Mouse (Mus musculus) heart, embryonic 13.5 days (tissue): Measurements from ENCODE around the gene Klhl7. TPM values are rescaled to one million over a fixed set of nuclear protein-coding genes. Genes with fewer than 3 reads are reported as not detected.

Experiments used
- ATAC-seq: fragments of 200-750 bp; cut with Nextera tagmentation; 2 replicates; pipeline ENCODE4 v1.8.0; 2017; ENCODE audit warnings: moderate TSS enrichment; ENCODE audit not compliant: insufficient number of reproducible peaks, low FRiP score, low TSS enrichment; ENCODE audit errors: extremely low read depth
- H3K27ac ChIP-seq: fragments of 300-500 bp; sonication (generic); replicated peaks from 2 replicates; pipeline ENCODE4 v1.5.1; 2015; ENCODE audit warnings: moderate library complexity, mild to moderate bottlenecking, inconsistent platforms
- H3K27me3 ChIP-seq: fragments of 300-500 bp; sonication (generic); replicated peaks from 2 replicates; pipeline ENCODE4 v1.6.1; 2015; ENCODE audit warnings: mild to moderate bottlenecking, inconsistent platforms
- H3K36me3 ChIP-seq: fragments of 300-500 bp; sonication (generic); 2 replicates; pipeline ENCODE4 v1.6.1; 2015; ENCODE audit warnings: mild to moderate bottlenecking, inconsistent platforms
- H3K4me1 ChIP-seq: fragments of 300-500 bp; sonication (generic); 2 replicates; pipeline ENCODE4 v1.6.1; 2015; ENCODE audit warnings: inconsistent platforms
- H3K4me2 ChIP-seq: fragments of 300-500 bp; sonication (generic); 2 replicates; pipeline ENCODE4 v1.6.1; 2015; ENCODE audit warnings: inconsistent platforms, mild to moderate bottlenecking, moderate library complexity
- H3K4me3 ChIP-seq: fragments of 300-500 bp; sonication (generic); 2 replicates; pipeline ENCODE4 v1.5.1; 2015; ENCODE audit warnings: moderate library complexity, mild to moderate bottlenecking, inconsistent platforms
- H3K9ac ChIP-seq: fragments of 300-500 bp; sonication (generic); 2 replicates; pipeline ENCODE4 v1.6.1; 2015; ENCODE audit warnings: inconsistent platforms, mild to moderate bottlenecking, moderate library complexity
- H3K9me3 ChIP-seq: fragments of 300-500 bp; sonication (generic); 2 replicates; pipeline ENCODE4 v1.6.1; 2016; ENCODE audit warnings: inconsistent platforms
- WGBS: fragments of 180-500 bp; shearing (Covaris S2); methylation state at CpG from one replicate; pipeline ENCODE4 v1.1.7; 2015; ENCODE audit warnings: mixed read lengths; 5-methylcytosine and 5-hydroxymethylcytosine counted together
- polyA plus RNA-seq: library from polyadenylated mRNA; unstranded; fragments of >200 nt; fragmentation: Nextera tagmentation; extraction: Ambion mirVana; gene quantifications from 2 replicates; pipeline ENCODE4 v1.2.1, GENCODE M21; 2015

Gene Klhl7
- polyA plus RNA-seq, 1 experiment from 2014 or later: 39.5 TPM

DNA sequence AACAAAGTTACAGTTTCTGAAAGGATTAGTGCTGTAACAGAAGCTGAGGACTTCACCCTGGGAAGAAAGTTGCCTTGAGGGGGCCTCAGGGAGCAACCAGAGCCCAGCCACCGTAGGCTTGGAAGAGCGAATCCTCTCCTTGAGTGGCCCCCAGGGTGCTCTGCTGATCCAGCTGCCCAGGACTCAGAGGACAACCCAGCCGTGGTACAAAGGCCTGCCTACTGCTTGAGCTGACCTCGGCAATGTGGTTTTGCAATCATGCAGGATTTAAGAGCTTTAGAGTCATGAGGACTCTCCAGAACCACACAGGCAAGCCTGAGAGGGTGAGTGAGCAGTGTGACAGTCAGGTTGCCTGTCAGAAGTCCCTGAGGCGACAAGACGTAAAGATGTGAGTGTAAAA, 28.4 kb upstream of the Klhl7 start:
- Histone ChIP-seq H3K9ac (no peak overlapping the region), H3K4me1 (peaks cover 9% of the 10 kb centered on the region), H3K36me3 (no peaks in the 10 kb centered on the region), H3K27me3 (no peaks in the 10 kb centered on the region), H3K9me3 (no peaks in the 10 kb centered on the region), H3K4me2 (no peak overlapping the region), H3K4me3 (no peak overlapping the region), H3K27ac (peak overlapping the region; percentile 63)
- WGBS: 53% methylated on average over 6 of the region's 6 CpGs
- ATAC-seq: no peak

DNA sequence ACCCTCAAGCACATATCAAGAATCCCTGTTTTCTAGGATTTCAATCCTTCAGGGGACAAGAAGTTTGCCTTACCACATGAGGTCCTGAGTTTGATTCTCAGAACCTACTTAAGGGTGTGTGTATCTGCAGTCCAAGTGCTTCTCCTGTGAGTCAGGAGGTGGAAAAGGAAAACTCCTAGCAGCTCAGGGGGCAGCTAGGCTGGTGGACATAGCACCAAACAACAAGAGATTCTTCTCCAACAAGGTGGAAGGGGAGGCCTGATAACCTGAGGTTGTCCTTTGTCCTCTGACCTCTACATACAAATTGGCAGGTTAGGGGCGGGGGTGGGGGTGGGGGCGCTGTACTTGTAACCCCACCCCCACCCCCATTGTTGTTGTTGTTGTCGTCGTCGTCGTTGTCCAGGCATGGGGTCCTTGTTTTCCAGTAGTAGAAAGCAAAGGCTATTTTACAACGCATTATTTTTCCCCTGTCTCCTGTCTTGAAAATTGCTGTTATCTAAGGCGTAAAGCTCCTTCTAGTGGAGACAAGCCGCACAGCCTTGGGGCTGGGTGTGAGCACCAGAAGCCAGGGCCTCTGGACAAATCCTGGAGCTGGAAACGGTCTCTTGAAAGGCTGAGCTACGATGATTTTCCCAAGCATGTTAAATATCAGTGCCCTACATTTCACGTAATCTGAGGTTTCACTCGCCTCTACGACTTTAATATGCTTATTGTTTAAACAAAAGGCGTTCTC, 23.3 kb upstream of the Klhl7 start:
- H3K9me3 ChIP-seq: no peaks in the 10 kb centered on the region
- peak overlapping the region; percentile 60 for H3K4me2 ChIP-seq
- H3K9ac ChIP-seq: peak overlapping the region; percentile 70
- ATAC-seq: peak; percentile 61; the same call in 1 of the 2 replicates
- peak overlapping the region; percentile 34 for H3K27ac ChIP-seq
- WGBS: 2% methylated on average over 14 of the region's 15 CpGs
- peaks cover 5% of the 10 kb centered on the region for H3K4me1 ChIP-seq
- no peaks in the 10 kb centered on the region for H3K27me3 ChIP-seq
- H3K36me3 ChIP-seq: no peaks in the 10 kb centered on the region
- H3K4me3 ChIP-seq: peak overlapping the region; percentile 46

DNA sequence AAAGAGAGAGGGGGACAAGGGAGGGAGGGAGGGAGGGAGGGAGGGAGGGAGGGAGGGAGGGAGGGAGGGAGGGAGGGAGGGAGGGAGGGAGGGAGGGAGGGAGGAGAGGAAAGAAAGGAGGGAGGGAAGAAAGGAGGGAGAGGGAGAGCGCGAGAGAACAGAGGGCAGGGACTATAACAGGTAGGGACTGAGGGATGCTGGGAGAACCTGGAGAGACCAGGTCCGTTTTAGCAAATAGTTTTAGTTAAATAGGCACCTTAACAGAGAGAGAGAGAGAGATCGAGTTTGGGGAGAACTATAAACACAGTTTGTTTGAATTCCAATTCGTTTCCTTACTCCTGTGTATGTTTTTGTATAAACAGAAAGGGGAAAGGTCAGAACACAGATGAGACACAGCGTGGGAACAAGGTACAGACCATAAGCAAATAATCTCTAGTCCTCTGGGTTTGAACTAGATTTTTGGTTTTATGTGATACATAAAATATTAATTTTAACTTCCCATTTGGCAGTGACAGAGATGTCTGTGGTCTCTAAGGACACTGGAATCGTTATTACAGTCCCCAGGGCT, 22.6 kb upstream of the Klhl7 start:
- H3K27ac ChIP-seq: peak overlapping the region; percentile 34; the same call in 1 of the 2 replicates
- H3K9me3 ChIP-seq: no peaks in the 10 kb centered on the region
- no peaks in the 10 kb centered on the region for H3K27me3 ChIP-seq
- H3K36me3 ChIP-seq: no peaks in the 10 kb centered on the region
- ATAC-seq: no peak
- H3K4me1 ChIP-seq: peaks cover 5% of the 10 kb centered on the region
- H3K9ac ChIP-seq: peak overlapping the region; percentile 54; the same call in 1 of the 2 replicates
- WGBS: 14% methylated on average over 7 of the region's 7 CpGs
- peak overlapping the region; percentile 60 for H3K4me2 ChIP-seq
- peak overlapping the region; percentile 46 for H3K4me3 ChIP-seq

DNA sequence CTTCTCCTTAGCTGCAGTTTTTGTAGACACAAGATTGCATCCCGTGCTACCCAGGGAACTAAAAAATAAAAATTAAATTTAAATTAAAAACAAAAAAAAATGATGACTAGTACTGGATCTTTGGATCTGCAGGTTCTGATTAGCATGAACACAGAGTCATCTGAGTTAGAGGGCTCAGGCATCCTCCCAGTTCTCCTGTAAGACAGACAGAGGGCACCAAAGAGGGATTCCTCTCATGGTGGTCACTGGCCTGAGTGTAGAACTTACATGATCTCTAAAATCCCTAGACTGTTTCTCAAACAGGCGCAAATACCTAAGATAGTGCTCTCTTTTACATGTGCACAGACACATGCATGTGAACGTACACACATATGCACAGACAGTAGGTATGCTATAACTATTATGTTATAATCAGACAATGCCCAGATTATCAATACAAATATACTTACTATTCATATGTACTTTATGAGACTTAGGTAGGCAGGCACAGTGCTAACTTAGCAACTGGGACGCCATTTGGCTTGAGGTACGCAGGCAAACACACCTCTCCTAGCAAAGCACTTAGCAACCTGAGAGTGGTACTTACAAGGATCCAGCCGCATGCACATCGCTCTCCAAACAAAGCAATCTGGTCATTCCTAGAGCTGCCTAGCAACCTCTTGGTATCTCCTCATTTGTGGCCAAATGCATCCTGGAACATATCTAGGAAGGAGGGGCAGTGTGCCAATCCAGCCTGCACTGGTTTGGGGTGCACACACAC, 21.8 kb upstream of the Klhl7 start:
- H3K27ac ChIP-seq: no peak overlapping the region
- no peak overlapping the region for H3K4me3 ChIP-seq
- 78% methylated on average over 7 of the region's 7 CpGs for WGBS
- peaks cover 5% of the 10 kb centered on the region for H3K4me1 ChIP-seq
- no peaks in the 10 kb centered on the region for H3K27me3 ChIP-seq
- H3K4me2 ChIP-seq: no peak overlapping the region
- no peaks in the 10 kb centered on the region for H3K36me3 ChIP-seq
- H3K9me3 ChIP-seq: no peaks in the 10 kb centered on the region
- no peak for ATAC-seq
- no peak overlapping the region for H3K9ac ChIP-seq

DNA sequence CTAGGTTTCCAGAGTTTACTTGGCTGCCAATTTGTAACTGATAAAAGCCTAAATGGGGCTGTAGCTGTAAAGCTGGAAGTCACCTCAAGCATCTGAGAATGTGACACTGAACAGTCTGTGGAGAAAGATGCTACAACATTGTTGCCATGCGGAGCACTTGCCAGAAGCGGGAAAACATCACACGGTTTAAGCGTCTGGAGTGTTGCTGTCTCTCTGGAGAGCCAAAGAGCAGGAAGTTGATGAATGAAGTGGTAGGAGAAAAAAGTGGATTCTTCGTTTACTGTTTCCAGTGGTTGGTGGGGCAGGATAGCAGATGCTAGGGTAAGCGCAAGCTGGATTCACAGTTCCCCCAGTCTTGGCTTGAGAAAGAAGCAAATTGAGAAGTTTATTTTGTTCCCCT, 19.6 kb upstream of the Klhl7 start:
- no peak overlapping the region for H3K4me3 ChIP-seq
- H3K27me3 ChIP-seq: no peaks in the 10 kb centered on the region
- no peak overlapping the region for H3K9ac ChIP-seq
- ATAC-seq: no peak
- H3K4me2 ChIP-seq: no peak overlapping the region
- no peaks in the 10 kb centered on the region for H3K9me3 ChIP-seq
- no peaks in the 10 kb centered on the region for H3K36me3 ChIP-seq
- H3K4me1 ChIP-seq: peaks cover 5% of the 10 kb centered on the region
- 48% methylated on average over 6 of the region's 6 CpGs for WGBS
- no peak overlapping the region for H3K27ac ChIP-seq

DNA sequence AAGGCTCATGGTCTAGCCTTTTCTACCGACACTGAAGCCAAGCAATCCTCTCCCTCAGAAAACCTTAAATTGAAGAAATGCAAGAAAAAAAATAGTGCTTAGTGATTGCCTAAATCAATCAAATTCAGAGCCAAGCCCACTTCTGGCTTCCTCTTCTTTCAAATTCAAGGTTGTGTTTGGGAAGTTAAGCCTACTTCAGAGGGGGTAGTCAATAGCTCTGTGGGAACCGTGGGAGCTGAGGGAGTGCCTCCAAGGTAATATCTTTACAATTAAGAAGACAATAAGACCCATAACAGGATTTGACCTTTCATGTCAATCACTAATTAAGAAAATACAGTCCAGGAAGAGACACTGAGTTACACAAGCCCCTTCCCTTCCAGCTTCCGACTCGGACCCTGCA, 15.6 kb upstream of the Klhl7 start:
- Histone ChIP-seq H3K4me1 (0 out of 2 replicates have a peak, but pooled peaks cover 2% of the 10 kb centered on the region), H3K27me3 (no peaks in the 10 kb centered on the region), H3K9ac (no peak overlapping the region), H3K4me3 (no peak overlapping the region), H3K9me3 (no peaks in the 10 kb centered on the region), H3K27ac (no peak overlapping the region), H3K36me3 (no peaks in the 10 kb centered on the region), H3K4me2 (no peak overlapping the region)
- ATAC-seq: no peak
- 73% methylated on average over 4 of the region's 4 CpGs for WGBS

DNA sequence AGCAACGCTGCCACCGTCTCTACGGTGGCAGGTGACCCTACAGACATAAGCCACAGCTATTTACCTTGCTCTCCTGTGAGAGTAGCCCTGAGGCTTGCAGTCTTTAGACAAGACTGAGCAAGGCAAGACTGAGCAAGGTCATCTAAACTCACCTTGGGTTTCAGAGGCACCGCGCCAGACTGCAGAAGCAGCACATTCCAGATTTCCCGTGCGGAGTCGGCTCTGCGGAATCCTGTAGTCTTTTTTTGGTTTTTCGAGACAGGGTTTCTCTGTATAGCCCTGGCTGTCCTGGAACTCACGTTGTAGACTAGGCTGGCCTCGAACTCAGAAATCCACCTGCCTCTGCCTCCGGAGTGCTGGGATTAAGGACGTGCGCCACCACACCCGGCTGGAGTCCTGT, 14.2 kb upstream of the Klhl7 start:
- Histone ChIP-seq H3K27me3 (no peaks in the 10 kb centered on the region), H3K9me3 (no peaks in the 10 kb centered on the region), H3K36me3 (no peaks in the 10 kb centered on the region), H3K4me1 (0 out of 2 replicates have a peak, but pooled peaks cover 2% of the 10 kb centered on the region), H3K9ac (no peak overlapping the region), H3K4me3 (no peak overlapping the region), H3K4me2 (no peak overlapping the region), H3K27ac (no peak overlapping the region)
- 72% methylated on average over 16 of the region's 16 CpGs for WGBS
- no peak for ATAC-seq

DNA sequence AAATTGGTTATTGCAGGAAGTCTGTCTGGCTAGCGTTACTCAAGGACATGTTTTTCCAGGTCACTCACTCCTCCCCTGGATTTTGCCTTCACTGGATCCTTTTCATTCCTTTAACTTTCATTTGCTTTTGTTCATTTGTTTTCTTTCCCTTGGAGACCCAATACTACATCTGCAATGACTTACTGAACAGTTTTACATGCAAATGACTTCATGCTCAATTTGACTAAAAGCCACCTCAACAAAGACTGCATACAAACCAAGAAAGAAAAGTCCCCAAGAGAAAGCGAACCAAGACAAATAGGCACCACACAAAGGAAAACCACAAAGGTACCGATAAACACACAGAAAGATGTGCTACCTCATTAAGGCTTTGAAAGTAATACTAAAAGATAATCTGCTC, 13.5 kb upstream of the Klhl7 start:
- 72% methylated on average over 3 of the region's 3 CpGs for WGBS
- Histone ChIP-seq H3K4me2 (no peak overlapping the region), H3K4me3 (no peak overlapping the region), H3K36me3 (no peaks in the 10 kb centered on the region), H3K27me3 (no peaks in the 10 kb centered on the region), H3K4me1 (0 out of 2 replicates have a peak, but pooled peaks cover 2% of the 10 kb centered on the region), H3K9ac (no peak overlapping the region), H3K9me3 (no peaks in the 10 kb centered on the region), H3K27ac (no peak overlapping the region)
- no peak for ATAC-seq

DNA sequence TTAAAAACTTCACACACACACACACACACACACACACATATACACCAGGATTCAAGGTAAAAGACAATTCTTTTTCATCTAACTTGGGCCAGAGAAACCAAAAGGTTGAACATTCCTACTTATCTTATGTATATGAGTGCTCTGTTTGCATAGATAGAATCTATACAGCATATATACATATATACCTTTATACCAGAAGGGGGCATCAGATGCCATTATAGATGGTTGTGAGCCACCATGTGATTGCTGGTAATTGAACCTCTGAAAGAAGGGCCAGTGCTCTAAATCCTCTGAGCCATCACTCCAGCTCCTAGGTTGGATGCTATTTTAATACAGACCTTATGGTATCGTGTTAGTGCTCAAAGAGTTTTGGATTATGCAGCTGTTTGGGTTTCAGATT, 12.0 kb upstream of the Klhl7 start:
- no peak for ATAC-seq
- 71% methylated on average over 1 of the region's 1 CpGs for WGBS
- Histone ChIP-seq H3K27me3 (0 out of 2 replicates have a peak, but pooled peaks cover 3% of the 10 kb centered on the region), H3K4me3 (no peak overlapping the region), H3K4me1 (0 out of 2 replicates have a peak, but pooled peaks cover 2% of the 10 kb centered on the region), H3K36me3 (no peaks in the 10 kb centered on the region), H3K9ac (no peak overlapping the region), H3K27ac (no peak overlapping the region), H3K4me2 (no peak overlapping the region), H3K9me3 (no peaks in the 10 kb centered on the region)

DNA sequence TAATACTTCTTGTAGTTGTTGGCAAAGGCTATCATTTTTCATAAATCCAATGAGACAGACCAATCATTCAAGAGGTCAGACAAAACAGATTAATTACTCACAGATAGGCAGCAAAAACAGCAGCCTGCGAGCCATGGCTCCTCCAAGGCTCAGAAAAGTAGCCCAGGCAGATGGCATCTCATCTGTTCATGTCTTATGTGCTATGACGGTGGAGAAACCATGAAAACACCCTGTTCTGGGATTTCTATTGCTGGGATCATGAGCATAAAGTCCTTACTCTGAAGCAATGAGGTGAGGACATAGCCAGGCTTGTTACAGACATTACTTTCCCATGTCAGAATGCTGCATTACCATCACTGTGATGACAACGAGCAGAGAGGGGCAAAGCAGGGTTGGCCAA, 7.9 kb upstream of the Klhl7 start:
- Histone ChIP-seq H3K27me3 (0 out of 2 replicates have a peak, but pooled peaks cover 3% of the 10 kb centered on the region), H3K9ac (no peak overlapping the region), H3K4me1 (no peaks in the 10 kb centered on the region), H3K36me3 (no peaks in the 10 kb centered on the region), H3K9me3 (no peaks in the 10 kb centered on the region), H3K4me3 (no peak overlapping the region), H3K4me2 (no peak overlapping the region), H3K27ac (no peak overlapping the region)
- no peak for ATAC-seq
- 72% methylated on average over 3 of the region's 3 CpGs for WGBS

DNA sequence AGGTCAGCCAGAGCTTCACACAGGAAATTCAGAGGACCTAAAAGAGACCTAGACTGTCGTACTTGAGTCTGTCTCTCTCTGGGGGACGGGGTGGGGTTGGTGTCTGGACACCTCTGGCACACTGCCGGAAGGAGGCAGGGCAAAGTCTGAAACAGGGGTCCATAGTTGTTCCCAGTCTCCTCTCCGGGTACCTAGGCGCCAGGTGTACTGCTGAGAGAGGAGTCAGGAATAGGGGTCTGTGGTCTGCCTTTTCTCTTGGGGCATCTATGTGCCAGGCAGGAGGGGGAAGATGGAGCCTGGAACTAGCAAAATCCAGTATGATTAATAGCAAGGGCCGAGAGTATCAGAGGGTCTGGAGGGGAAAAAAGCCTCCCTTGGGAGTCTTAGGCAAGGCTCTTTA, 5.0 kb upstream of the Klhl7 start:
- no peak overlapping the region for H3K27ac ChIP-seq
- H3K36me3 ChIP-seq: no peaks in the 10 kb centered on the region
- no peak for ATAC-seq
- no peaks in the 10 kb centered on the region for H3K9me3 ChIP-seq
- peaks cover 4% of the 10 kb centered on the region for H3K4me1 ChIP-seq
- H3K4me2 ChIP-seq: no peak overlapping the region
- H3K9ac ChIP-seq: no peak overlapping the region
- H3K4me3 ChIP-seq: no peak overlapping the region
- H3K27me3 ChIP-seq: 0 out of 2 replicates have a peak, but pooled peaks cover 3% of the 10 kb centered on the region
- 65% methylated on average over 6 of the region's 6 CpGs for WGBS
